Mouse (Mus musculus) small intestine, adult 2 months (tissue): ENCODE measurements around the gene Ppfibp1. TPM values are rescaled to one million over a fixed set of nuclear protein-coding genes. Genes with fewer than 3 reads are reported as not detected.

Experiments used
- H3K27ac ChIP-seq: fragments of 200-500 bp; 2 replicates; pipeline ENCODE4 v1.5.1; 2012; ENCODE audit warnings: low read depth, low read length, control low read depth, inconsistent platforms; ENCODE audit not compliant: insufficient read depth
- H3K27me3 ChIP-seq: fragments of 200-500 bp; 2 replicates; pipeline ENCODE4 v1.6.1; 2012; ENCODE audit warnings: mild to moderate bottlenecking, moderate library complexity, low read length, inconsistent platforms; ENCODE audit not compliant: control insufficient read depth, insufficient read depth
- H3K36me3 ChIP-seq: fragments of 200-500 bp; 2 replicates; pipeline ENCODE4 v1.6.1; 2012; ENCODE audit warnings: mild to moderate bottlenecking, low read length, control low read depth, inconsistent platforms; ENCODE audit not compliant: control insufficient read depth, insufficient read depth
- H3K4me1 ChIP-seq: fragments of 200-500 bp; 2 replicates; pipeline ENCODE4 v1.6.1; 2012; ENCODE audit warnings: low read length, inconsistent platforms, mixed read lengths; ENCODE audit not compliant: control insufficient read depth, insufficient read depth, insufficient read length
- H3K4me3 ChIP-seq: fragments of 200-500 bp; 2 replicates; pipeline ENCODE4 v1.5.1; 2012; ENCODE audit warnings: low read depth, mild to moderate bottlenecking, control low read depth, inconsistent platforms, low read length, moderate library complexity
- CTCF ChIP-seq: fragments of 200-500 bp; IDR thresholded peaks from 2 replicates; pipeline ENCODE4 v1.5.1; 2012; ENCODE audit warnings: low read depth, mild to moderate bottlenecking, control low read depth, inconsistent platforms, low read length, moderate library complexity, mixed read lengths; ENCODE audit not compliant: insufficient replicate concordance, insufficient read length; ENCODE audit errors: extremely low read depth
- POLR2A ChIP-seq: fragments of 200-500 bp; IDR thresholded peaks from 2 replicates; pipeline ENCODE4 v1.6.1; 2012; ENCODE audit warnings: low read depth, mild to moderate bottlenecking, control low read depth, inconsistent platforms, low read length, moderate library complexity
- WGBS: fragments of 180-500 bp; shearing (Covaris S2); methylation state at CpG from one replicate; pipeline ENCODE4 v1.1.7; 2018; 5-methylcytosine and 5-hydroxymethylcytosine counted together
- polyA plus RNA-seq: library from polyadenylated mRNA; depleted of rRNA; stranded (reverse); fragments of >200 nt; gene quantifications from 2 replicates; pipeline ENCODE4 v1.2.3, GENCODE M21; 2012

Ppfibp1 gene
- polyA plus RNA-seq, 1 experiment = 3.3 TPM

GRCm38 (mm10) chr6:146871975-146872374 is 16.3 kb upstream of the Ppfibp1 start:
- Histone ChIP-seq H3K36me3 (no peaks in the 10 kb centered on the region), H3K4me1 (no peaks in the 10 kb centered on the region), H3K27ac (no peak overlapping the region), H3K27me3 (no peaks in the 10 kb centered on the region), H3K4me3 (no peak overlapping the region)
- 84% methylated on average over 4 of the region's 4 CpGs for WGBS
- no peak for TF ChIP-seq CTCF
- no peak for TF ChIP-seq POLR2A

DNA sequence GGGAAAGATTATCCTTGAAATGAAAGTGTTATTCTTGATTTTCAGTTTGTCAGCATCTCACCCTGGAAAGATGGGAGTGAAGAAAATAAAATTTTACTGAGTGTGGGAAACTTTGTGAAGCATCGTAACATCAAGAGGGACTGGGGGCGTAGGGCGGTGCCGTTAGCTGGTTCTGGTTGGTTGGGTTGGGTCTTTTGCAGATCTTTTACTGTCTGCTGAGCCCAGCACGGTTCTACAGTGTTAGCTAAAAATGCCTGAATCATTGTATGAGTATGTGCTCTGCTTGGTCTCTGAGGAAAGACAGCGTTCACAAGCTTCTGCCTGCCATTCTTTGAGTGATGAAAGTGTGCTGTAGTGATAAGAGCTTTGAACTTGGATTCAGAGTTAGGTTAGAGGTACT is 13.9 kb upstream of the Ppfibp1 start:
- no peaks in the 10 kb centered on the region for H3K36me3 ChIP-seq
- no peaks in the 10 kb centered on the region for H3K4me1 ChIP-seq
- no peak for TF ChIP-seq CTCF
- TF ChIP-seq POLR2A = no peak
- WGBS = 80% methylated on average over 6 of the region's 6 CpGs
- H3K27ac ChIP-seq = no peak overlapping the region
- no peaks in the 10 kb centered on the region for H3K27me3 ChIP-seq
- no peak overlapping the region for H3K4me3 ChIP-seq

DNA sequence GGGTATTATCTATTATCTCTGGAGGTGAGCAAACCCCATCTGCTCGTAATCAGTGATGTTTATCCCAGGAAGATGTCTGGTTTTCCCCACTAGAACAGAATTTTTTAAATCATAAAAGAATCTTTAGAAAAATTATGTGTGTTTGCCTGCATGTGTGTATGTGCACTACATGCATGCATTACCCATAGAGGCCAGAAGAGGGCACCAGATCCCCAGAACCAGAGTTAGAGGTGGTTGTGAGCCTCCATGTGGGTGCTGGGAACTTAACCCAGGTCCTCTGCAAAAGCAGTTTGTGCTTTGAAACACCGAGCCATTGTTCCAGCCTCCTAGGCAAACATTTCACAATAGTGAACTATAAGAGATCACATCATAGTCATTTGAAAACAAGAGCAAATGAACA is 11.5 kb upstream of the Ppfibp1 start:
- Histone ChIP-seq H3K27ac (no peak overlapping the region), H3K27me3 (no peaks in the 10 kb centered on the region), H3K4me3 (no peak overlapping the region), H3K36me3 (no peaks in the 10 kb centered on the region), H3K4me1 (no peaks in the 10 kb centered on the region)
- TF ChIP-seq POLR2A (no peak), CTCF (no peak)
- WGBS = 94% methylated on average over 2 of the region's 2 CpGs

DNA sequence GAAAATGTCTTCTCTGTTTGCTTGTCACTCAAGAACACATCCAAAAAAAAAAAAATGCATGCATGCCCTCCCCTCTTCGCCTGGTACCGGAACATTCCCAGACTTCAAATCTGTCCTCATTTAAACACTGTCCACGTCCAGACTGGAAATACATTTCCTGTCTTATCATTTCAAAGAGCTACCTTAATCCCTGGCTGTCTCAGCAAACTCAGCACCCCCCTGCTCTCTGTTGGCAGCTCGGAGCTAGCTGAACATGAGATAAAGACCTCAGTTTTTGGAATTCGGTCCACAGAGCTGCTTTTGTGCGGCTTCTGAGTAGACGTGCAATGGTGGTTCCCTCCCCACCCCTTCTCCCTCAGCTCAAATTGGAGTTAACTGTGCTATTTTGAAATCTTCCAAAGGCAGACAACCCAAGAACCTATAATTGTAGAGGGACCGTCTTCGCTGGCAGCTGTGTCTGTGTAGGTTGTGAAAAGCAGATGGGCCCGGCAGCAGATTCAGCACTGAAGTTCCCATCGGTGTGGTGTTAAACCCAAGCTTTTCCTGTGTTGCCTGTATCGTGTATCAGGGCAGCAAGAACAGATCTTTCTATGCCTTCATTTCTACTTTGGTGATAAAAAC is 10.8 kb upstream of the Ppfibp1 start:
- Histone ChIP-seq H3K27me3 (no peaks in the 10 kb centered on the region), H3K4me1 (no peaks in the 10 kb centered on the region), H3K27ac (no peak overlapping the region), H3K36me3 (no peaks in the 10 kb centered on the region), H3K4me3 (no peak overlapping the region)
- 93% methylated on average over 12 of the region's 12 CpGs for WGBS
- TF ChIP-seq POLR2A = no peak
- no peak for TF ChIP-seq CTCF

- Histone ChIP-seq H3K27me3 (no peaks in the 10 kb centered on the region), H3K36me3 (no peaks in the 10 kb centered on the region), H3K4me3 (no peak overlapping the region), H3K4me1 (no peaks in the 10 kb centered on the region), H3K27ac (no peak overlapping the region)
- 65% methylated on average over 10 of the region's 10 CpGs for WGBS
- no peak for TF ChIP-seq POLR2A
- no peak for TF ChIP-seq CTCF
These were observed 9.4 kb upstream of the Ppfibp1 start for GRCm38 (mm10) chr6:146878926-146879325.

- Histone ChIP-seq H3K27ac (no peak overlapping the region), H3K36me3 (no peaks in the 10 kb centered on the region), H3K27me3 (no peaks in the 10 kb centered on the region), H3K4me3 (no peak overlapping the region), H3K4me1 (no peaks in the 10 kb centered on the region)
- TF ChIP-seq CTCF (no peak), POLR2A (no peak)
- WGBS = 95% methylated on average over 9 of the region's 9 CpGs
These were observed 8.4 kb upstream of the Ppfibp1 start for GRCm38 (mm10) chr6:146879856-146880255.

DNA sequence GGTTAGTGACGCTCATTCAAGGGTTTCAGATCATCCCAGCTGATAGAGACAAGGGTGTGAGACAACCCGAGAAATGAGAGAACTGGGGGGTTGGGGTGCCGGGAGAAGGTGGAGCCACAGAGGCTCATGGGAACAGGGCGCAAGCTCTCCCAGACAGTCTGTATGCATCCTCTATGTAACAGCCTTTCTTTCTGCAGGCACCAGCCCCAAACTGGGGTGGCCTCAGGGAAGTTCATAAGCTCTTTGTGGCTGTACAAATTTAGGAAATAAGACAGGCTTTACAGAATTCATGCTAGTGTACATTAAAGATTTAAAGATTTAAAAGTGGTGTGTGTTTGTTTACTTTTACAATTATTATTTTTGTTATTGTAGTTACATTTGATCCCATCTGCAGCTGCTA is 8.0 kb upstream of the Ppfibp1 start:
- TF ChIP-seq CTCF (no peak), POLR2A (no peak)
- Histone ChIP-seq H3K27ac (no peak overlapping the region), H3K36me3 (no peaks in the 10 kb centered on the region), H3K4me3 (no peak overlapping the region), H3K27me3 (no peaks in the 10 kb centered on the region), H3K4me1 (no peaks in the 10 kb centered on the region)
- WGBS = 86% methylated on average over 4 of the region's 4 CpGs
